Mouse (Mus musculus) lung, postnatal 4 days (tissue): ENCODE results near the gene Fem1a.

ENCODE experiments used
- DNase-seq, 2 experiments: peaks; one replicate each; pipeline ENCODE4 v3.0.0; 2021

Fem1a gene

DNA sequence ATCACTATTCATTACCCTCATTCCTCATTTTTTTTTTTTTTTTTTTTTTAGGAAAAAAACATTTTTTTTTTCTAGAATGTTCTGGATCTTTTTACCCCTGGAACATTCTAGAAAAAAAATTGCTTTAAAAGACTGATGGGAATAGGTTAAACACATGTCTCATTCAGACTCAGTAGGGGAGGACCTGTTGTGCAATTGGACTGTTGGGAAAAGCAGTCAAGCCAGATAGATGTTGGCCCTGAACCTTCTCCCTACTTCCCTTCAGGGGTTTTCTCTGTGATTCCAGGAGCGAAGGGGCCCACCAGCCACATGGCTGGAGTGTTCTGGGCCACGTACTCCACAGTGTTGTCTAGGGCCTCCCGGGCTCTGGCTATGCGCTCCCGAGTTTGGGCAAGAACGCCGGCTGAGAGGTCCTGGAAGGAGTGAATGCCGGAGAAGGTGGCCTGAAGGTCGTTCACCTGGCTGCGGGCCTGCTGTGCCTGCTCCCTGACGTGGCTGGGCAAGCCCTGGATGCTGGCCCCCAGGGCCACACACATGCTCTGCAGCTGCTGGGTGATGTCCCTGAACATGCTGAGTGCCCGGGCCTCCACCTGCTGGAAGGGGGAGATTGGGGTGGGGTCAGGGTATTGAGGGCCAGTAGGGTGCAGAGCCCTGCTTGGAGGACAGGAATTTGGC lies 23.0 kb downstream of the Fem1a start:
- peak in 1 of 2 experiments; percentile 23 for DNase-seq

DNA sequence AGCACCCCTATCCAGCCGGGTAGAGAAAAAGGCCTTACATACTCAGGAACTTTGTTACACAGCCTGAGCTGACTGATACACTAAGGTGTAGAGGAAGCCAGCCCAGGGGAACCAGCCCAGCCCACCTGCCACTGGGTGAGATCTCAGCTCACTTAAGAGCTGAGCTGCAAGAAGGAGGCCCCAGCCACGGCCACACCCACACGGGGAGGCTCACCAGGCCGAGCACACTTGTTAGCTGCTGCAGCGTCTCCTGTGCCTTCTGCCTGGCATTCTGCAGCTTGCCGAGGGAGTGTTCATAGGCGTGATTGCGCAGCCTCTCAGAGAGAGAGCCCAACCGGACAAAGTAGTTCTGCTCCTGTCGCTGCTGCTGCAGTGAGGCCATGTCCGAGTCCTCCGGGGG lies 24.6 kb downstream of the Fem1a start:
- no peak for DNase-seq

DNA sequence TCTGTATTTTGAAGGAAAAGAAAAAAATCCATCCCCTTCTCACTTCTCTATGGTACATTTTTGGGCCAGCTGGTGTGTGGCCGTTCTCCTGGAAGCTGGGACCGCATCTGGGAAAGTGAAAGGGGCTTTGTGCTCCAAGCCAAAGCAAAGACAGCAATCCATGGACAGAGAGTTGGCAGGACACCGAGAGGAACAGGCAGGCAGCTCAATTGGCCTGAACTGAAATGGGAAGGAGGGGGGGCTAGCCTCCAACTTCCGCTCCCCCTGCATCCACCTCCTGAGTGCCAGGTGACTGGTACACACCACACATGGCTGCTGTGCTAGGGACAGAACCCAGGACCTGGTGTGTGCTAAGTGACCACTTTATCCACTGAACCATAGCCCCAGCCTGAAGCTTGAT lies 26.2 kb downstream of the Fem1a start:
- no peak for DNase-seq

DNA sequence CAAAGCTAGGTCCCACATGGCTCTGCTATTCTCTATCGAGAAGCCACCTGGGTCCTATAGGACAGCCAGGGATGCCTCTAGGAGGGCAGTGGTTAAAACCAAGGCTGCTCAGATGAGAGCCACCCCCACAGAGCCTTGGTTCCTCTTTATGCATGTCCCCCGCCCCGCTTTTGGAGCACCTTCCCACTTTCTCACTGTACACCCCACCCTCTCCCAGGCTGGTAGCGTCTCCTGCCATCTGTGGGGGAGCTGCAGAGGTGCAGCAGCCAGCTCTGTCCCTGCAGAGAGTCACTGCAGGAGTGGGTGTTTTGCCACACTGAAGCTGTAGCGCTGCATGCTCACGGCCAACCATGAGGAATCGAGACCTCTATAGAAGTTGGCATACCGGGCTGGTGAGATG lies 26.7 kb downstream of the Fem1a start:
- DNase-seq = no peak

DNA sequence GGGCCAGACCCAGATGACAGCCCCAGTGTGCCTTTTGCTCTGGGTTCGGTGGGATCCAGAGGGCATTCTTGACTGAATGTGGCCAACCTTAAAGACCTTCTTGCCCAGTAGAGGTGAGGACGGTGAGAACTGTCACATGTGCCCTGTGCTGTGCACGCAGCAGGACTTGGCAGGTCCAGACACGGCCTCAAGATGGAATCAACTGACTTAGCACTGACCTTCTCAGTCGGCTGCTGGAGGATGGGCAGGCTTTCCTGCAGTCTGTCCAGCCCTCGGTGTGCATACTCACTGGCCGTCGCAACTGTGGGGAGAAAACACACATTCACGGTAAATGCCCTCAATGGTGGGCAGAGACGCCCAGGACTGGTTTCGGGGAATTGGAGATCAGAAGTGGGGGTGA lies 29.4 kb downstream of the Fem1a start:
- DNase-seq = peak in 1 of 2 experiments; percentile 14

DNA sequence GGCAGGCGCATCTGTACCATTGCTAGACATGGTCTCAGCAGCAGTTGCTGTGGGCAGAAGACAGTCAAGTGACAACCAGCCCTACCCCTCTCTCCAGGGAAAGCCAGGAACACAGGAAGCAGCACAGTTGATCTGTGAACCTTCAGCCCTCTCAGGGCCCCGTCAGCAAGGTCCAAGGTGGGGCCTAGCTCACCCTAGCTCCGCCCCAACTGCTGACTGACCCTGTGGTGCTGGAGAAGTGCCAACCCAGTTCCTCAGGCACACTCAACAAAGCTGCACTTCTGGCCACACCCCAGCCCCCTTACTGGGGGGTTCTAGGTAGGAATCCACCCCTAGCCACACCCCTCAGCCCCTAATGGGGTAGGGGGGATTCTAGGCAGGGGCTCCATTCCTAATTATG lies 31.2 kb downstream of the Fem1a start:
- peak; percentile 67 to 73 for DNase-seq

DNA sequence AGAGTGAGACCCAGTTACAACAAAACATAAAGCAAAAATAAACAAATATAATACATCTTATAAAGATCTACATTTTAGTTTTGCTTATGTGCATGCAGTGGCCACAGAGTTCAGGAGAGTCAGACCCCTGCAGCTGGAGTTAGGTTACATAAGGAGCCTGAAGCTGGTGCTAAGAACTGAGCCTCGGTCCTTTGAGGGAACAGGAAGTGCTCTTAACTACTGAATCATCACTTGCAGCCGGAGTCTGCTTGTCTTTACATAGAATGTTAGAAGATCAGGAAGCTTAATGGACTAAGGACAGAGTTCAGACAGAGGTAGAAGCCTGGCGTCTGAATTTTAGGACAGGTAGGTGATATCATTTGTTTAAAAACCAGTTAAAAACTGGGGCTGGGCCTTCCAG lies 32.3 kb downstream of the Fem1a start:
- DNase-seq = no peak

DNA sequence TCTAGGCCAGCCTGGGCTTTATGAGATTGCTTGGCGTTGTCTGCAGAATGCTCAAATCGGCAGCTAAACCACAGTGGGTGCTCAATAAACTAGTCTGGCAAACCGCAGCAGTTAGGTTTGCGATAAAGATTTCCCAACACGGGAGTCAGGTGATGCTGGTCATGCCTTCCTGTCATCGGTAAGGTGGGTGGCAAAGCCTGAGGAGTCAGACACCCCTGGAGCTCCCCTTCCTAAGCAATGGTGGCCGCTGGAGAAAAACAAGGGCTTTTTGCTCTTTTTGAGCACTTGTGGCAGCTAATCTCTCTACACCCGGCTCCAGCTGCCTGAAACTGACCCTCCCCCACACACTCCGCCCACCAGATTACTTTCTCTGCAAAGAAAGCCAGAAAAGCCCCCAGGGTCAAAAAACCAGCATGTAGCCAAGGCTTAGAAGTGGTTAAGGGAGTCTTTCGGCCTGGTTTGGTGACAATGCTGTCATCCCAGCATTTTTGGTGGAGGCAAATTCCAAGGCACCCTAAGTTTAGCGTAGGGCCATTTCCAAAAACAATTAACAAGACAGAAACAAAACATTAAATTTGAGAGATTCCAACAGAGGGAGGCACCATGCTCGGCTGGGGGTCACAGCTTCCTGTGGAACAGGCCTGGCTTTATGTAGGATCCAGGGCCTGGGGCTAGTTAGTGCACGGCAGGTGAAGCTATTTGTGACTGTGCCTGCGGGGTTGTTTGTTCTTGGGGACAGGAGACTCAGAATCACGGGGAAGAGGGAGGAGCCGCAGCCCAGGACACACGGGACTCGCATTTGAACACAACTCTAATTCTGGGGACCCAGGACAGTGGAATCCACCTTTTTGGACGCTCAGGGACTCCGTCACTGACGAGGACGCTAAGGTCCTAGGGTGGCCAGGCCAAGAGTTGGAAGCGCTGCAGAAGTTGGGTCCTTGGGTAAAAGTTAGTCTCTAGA lies 33.0 kb downstream of the Fem1a start:
- peak; percentile 67 to 79 for DNase-seq

DNA sequence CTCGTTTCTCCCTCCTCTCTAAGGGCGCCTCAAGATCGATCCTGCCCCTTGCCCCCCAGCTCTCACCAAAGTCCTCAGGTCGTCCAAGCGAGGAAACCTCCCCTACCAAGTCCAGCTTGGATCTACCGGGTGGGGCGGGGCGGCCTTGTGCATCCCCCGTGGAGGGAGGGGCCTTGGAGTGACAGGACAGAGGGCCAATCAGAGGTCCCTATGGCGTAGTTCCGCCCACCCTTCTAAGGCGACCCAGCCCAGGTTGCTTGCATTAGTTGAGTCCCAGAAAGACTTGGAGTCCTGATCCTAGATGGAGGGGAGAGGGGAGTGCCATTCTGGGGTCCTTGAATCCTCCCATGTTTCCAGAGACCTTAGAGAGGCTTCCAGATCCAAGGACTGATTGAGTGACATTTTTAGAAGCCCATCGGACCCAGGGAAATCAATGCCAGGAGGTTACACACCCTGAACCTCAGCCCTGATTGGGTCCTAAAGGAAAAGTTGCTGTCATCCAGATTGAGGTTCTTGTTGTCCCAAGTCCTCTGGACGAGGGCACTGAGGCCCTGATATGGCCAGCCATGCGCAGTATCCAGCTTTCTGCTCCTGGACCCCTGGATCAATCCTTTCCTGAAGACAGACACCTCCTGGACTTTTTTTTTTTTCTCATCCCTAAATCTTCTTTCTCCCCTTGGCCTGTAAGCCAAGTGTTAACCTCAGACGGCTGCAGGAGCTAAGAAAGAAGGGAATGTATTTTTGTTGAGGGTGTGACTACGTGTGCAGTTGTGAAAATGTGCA lies 34.0 kb downstream of the Fem1a start:
- peak; percentile 97 to 99 for DNase-seq

DNA sequence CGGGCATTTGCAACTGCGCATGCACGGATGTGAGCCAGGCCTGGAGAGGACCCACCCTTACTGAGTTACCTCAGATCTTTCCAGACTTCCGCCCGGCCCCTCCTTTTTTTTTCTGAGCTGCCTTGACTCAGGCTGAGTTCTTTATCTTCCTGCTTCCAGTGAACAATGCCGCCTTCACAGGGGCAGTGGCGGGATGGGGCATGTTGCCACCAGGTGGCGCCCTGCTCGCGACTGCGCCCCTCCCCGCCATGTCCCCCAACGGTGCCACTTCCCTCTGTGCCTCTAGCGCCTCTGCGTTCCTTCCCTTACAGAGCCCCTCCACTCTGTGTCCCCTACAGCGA lies 34.5 kb downstream of the Fem1a start:
- peak; percentile 95 to 97 for DNase-seq

DNA sequence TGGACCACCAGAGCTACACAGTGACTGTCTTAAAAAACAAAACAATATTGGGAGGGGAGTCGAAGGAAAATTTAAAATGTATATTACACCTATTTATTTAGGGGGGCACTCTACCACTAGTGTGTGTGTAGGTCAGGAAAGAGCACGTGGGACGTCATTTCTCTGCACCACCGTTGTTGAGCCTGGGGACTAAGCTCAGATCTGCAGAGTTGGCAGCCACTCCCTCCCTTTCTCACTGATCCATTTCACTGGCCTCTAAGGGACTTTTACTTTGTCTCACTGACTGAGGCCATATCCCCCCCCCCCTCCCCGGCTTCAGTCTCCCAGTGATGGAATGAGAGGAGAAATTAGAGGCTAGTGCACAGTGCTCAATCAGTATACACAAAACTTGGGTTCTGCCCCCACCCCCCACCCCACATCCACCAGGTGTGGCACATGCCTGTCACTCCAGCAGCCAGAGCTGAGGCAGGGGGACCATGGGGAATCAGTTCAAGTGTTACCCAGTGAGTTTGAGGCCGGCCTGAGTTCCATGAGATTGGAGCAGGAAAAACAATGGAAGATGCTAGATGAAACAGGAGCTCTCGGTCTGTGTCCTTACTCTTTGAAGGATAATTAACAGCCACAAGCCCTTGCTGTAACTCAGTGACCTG lies 35.3 kb downstream of the Fem1a start:
- DNase-seq = no peak

DNA sequence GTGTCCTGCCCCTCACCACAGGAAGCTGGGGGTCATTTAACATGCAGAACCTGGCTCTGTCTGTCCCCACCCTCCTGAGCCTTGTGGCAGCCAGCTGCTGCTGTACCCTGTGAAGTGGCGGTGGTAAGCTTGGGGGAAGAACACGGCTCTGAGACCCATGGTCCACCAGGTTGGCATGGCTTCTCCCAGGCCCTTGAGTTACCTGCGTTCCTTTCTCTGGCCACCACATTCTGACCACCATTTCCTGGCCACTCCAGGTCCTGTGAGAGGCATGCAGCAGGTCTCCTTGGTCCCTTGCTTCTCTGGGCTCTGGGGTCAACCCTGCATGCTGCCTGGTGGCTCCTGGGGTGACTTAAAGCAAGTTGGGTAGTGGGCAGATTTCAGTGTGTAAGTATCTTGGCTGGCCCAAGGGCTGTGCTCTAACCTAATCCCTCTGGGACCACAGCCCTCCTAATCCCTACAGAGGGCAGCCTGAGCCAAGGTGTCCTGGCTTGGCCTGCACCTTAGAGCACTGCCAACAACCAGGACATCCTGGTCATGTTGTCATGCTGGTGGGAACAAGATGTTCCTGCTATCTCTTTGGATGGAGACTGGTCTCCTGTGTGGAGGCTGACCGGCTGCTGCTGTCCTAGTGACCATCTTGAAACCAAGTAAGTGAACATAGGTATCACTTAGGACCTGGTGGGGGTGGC lies 36.1 kb downstream of the Fem1a start, which contains the start of gene Plin3:
Gene Plin3 (minus strand): TSS at position 343 of the 692 bp plus-strand sequence.
- DNase-seq = no peak

DNA sequence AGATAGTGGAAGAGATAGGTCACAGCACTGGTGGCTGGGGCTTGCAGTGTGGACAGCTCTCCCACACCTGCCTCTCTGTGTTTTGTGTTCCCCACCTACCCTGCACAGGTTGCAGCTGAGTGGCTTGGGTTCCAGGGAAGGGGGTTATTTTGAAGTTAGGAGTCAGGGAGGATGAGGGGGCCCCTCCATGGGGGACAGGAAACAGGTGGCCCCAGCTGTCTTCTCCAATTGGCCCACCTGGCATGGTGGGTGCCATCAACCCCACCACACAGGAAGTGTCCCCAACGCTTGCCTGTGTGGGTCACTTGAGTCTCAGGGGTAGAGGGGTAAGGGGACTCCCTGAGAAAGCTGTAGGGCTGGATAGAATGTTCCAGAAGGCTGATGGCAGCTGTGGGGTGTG lies 36.7 kb downstream of the Fem1a start:
- DNase-seq = no peak

DNA sequence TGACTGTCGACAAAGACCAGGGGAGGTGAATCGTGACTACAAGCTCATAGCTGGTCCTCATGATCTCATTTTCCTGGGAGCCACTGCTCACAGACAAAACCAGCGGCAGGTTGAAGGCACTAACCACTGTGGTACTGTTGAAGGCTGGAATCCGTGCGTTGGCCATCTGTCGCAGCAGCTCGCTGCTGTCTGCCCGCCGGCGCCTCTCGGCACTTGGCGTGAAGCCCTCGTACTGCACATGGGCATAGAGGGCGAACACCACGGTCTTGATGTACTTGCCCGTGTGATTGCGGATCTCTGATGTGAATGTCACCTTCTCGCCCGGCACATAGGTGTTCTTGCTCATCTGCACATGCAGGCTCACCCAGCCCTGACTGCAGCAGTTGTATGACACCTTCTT lies 37.6 kb downstream of the Fem1a start:
- no peak for DNase-seq

DNA sequence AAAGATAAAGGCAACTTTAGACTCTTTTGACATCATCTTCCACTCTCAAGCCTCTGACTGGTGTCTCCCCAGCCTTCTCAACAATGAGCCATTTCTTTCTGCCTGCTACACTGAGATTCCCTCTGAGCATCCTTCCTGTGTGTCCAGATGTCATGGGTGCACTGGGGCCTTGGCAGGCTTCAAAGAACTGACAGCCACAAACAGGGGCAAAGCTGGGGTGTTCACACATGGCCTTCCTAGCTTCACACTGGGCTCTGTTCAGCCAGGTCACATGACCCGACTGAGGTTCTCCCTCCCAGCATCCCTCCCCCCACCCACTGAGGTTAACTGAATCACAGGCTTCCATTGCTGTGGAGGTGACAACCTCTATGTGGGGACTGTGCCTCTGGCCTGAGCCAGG lies 39.6 kb downstream of the Fem1a start:
- DNase-seq = no peak

DNA sequence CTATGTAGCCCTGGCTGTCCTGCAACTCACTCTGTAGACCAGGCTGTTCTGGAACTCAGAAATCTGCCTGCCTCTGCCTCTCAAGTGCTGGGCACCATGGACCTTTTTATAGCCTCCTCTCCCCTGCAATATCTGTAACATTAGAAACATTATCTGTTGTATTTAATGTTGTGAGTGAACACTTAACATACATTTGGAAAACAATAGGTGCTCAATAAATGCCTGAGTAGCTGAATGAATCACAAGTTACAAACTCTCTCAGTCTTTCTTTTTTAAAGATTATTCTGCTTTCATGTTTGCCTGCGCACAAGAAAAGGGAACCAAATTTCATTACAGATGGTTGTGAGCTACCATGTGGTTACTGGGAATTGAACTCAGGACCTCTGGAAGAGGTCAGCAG lies 41.6 kb downstream of the Fem1a start:
- DNase-seq = no peak

DNA sequence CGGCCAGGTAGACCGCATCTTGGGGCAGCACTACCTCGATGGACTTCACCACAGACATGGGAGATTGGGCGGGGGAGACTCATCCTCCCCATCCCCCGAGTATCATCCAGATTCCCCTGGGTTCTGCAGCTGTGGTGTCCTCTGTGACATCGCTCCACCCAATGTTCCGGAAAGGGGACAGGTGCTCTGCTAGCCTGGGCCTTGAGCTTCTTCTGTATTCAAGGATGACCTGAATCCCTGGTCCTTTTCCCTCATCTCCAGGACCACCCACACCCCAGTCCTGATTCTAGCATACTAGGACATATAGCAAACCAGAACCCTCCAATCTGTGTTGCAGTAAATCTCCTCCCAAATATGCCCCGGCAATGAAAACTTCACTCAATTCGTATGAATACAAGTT lies 43.6 kb downstream of the Fem1a start, which contains the start of gene Arrdc5:
Gene Arrdc5 (minus strand): TSS at position 101 of the 400 bp plus-strand sequence.
- DNase-seq = no peak

DNA sequence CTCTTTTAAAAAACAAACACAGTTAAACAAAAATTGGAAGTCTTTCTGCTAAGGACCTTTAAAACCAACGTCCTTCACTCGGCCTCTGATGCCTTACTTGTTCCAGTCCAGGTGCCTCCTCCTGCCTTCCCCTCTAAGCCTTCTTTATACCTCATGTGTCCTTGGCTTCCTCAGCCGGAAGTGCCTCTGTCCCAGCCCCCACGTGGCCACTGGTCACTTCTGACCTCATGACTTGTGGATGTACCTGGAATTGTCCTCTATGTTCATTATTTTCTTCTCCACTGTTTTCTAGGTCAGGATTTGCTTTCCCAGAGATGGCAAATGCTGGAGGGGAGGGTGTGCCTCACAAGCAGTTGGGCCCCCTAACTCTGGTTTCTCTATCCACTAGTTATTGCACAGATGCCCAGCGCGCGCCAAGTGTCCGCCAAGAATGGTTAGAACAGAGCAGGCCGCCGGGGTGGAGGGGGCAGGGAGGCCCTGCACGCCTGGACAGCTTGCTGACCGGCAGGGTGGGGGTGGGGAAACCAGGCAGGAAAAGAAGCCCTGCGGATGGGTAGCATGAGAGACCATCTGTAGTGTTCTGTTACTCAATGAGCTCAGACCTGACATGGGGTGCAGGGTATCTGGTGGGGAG lies 45.9 kb downstream of the Fem1a start:
- peak; percentile 40 to 62 for DNase-seq

DNA sequence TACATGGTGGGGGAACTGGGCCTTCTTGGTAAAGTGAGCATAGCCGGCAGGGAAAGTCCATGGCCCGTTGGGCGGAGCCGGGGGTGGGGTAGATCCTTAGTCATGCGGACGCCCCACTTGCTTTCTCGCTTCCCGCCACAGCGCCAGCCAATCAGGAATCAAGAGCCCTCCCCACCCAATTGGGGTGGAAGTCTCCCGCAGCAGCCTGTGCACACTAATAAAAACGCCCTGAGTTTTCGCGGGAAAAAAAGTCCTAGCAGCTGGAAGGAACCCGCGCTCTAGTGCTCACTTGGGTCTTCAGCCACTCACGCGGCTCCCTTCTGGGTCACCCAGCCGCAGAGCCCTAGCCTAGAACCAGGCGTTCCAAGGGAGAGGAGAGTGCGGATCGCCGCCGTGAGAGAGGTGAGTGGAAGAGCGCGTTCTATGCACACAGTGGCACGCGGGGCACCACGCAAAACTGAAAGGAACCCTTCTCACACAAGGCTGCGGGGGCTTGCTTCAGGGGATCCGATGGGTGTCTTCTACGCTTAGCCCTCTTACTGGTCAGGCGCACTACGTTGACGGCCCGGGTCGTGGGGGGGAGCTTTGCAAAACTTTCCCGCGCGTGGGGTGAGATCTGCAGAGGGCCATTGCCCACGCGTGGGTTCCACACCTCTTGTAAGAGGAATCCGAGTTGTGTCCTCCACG lies 46.7 kb downstream of the Fem1a start, which contains the start of gene Uhrf1:
Gene Uhrf1 (plus strand): TSS at position 162 of the 687 bp plus-strand sequence.
- peak; percentile 85 to 90 for DNase-seq

DNA sequence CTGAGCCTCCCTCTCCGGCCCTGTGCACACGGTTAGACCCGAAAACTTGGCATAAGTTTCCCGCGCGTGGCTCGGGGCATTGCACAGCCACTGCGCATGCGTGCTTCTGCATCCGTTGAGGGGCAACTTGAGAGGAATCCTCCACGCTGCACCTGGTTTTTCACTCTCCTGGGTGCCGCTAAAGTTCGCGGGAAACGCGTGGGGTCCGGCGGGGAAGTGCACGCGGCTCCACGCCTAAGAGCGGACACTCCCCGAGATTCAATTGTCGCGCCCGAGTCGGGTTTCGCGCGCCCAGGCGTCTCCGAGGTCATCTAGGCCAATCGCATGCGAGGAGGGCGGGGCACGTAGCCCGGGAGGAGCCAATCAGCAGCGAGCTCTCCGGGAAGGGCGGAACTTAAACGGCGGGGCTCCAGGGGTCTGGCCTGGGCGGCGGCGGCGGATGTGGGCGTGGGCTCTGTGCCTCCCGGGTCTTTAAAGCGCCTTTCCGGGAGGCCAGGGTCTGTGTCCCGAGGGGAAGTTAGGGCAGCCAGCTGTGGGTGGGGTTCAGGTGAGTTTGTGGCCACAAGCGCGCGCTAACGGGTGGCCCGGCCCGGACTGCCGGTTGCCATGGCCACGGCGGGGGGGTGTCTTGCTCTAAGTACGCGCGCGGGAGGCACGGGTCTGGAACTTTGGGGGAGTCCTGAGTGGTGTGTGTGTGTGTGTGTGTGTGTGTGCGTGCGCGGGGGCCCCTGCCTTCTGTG lies 47.4 kb downstream of the Fem1a start:
- DNase-seq = peak; percentile 97 to 99
